Mouse (Mus musculus) liver, embryonic 11.5 days (tissue): ENCODE measurements around the gene Cdc14b. TPM values are rescaled to one million over a fixed set of nuclear protein-coding genes. Genes with fewer than 3 reads are reported as not detected.

ENCODE experiments used
- ATAC-seq: fragments of 200-750 bp; cut with Nextera tagmentation; replicated peaks from 2 replicates; pipeline ENCODE4 v1.8.0; 2017; ENCODE audit warnings: moderate number of reproducible peaks, mild to moderate bottlenecking, moderate TSS enrichment, moderate library complexity; ENCODE audit not compliant: low FRiP score
- DNase-seq: peaks from one replicate; pipeline ENCODE4 v3.0.0-alpha.2; 2017; ENCODE audit warnings: low spot score
- H3K27ac ChIP-seq: fragments of 300-500 bp; sonication (generic); 2 replicates; pipeline ENCODE4 v1.5.1; 2014; ENCODE audit warnings: mild to moderate bottlenecking, low read depth, low read length, control low read depth
- H3K27me3 ChIP-seq: fragments of 300-500 bp; sonication (generic); replicated peaks from 2 replicates; pipeline ENCODE4 v1.6.1; 2014; ENCODE audit warnings: low read length, mixed read lengths; ENCODE audit not compliant: control insufficient read depth, insufficient read depth
- H3K36me3 ChIP-seq: fragments of 300-500 bp; sonication (generic); 2 replicates; pipeline ENCODE4 v1.6.1; 2014; ENCODE audit warnings: mild to moderate bottlenecking, low read length, moderate library complexity, mixed read lengths; ENCODE audit not compliant: control insufficient read depth, insufficient read depth
- H3K4me1 ChIP-seq: fragments of 300-500 bp; sonication (generic); replicated peaks from 2 replicates; pipeline ENCODE4 v1.6.1; 2014; ENCODE audit warnings: low read length, mixed read lengths; ENCODE audit not compliant: control insufficient read depth, insufficient read depth
- H3K4me2 ChIP-seq: fragments of 300-500 bp; sonication (generic); 2 replicates; pipeline ENCODE4 v1.6.1; 2014; ENCODE audit warnings: mild to moderate bottlenecking, control low read depth, moderate library complexity
- H3K4me3 ChIP-seq: fragments of 300-500 bp; sonication (generic); 2 replicates; pipeline ENCODE4 v1.5.1; 2014; ENCODE audit warnings: low read depth, low read length, control low read depth
- H3K9ac ChIP-seq: fragments of 300-500 bp; sonication (generic); 2 replicates; pipeline ENCODE4 v1.6.1; 2014; ENCODE audit warnings: low read depth, low read length, control low read depth
- H3K9me3 ChIP-seq: fragments of 300-500 bp; sonication (generic); 2 replicates; pipeline ENCODE4 v1.6.1; 2016; ENCODE audit warnings: low read length, inconsistent platforms, mixed read lengths; ENCODE audit not compliant: control insufficient read depth
- WGBS: fragments of 180-500 bp; shearing (Covaris S2); extraction: QIAGEN DNeasy Blood & Tissue Kit; methylation state at CpG from one replicate; pipeline ENCODE4 v1.1.7; 2014; 5-methylcytosine and 5-hydroxymethylcytosine counted together
- polyA plus RNA-seq: library from polyadenylated mRNA; unstranded; fragments of >200 nt; fragmentation: Nextera tagmentation; extraction: Ambion mirVana; gene quantifications from 2 replicates; pipeline ENCODE4 v1.2.1, GENCODE M21; 2014

Cdc14b gene
- polyA plus RNA-seq, 1 experiment from 2014 or later = 16.6 TPM

DNA sequence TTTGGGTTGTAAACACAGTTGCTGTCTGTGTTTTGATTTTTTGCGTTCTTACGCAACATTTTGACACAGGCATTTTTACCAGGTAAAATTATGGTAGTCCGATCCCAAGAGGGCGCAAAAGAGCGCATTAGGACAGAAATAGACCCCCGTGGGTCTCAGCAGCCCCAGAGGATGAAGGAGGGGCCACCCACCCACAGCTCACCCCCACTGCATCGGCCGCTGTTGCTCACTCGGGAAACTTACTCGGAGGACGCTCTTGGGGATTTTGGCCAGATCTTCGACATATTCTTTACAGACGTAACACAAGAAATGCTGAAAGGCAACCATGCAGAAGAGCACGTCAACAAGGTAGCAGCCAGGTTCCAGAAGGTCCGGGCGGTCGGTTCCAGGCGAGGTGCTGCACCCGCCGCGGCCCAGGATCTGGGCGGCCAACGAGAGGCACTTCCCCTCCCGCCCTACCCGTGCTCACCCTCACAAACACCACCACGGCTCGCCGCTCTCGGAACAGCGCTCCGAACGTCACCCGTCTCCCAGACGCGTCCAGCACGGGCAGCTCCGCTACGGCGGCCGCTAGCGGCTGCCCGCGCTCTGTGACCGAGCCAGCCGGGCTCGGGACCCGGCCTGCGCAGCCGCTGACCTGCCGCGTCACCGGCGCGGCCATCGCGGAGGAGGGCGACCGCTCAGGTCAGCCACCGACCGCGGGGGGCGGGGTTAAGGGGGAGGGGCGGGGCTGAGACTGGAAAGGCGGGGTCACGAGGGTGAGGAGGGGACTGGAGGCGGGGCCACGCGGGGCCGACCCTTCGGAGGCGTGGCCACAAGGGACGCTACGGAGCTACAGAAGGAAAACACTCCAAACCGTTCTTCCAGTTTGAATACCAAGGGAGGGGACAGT, 37.2 kb upstream of the Cdc14b start, which contains the start of gene Aaed1:
Aaed1 (minus strand) TSS at position 687 of the 892 bp plus-strand sequence.
- DNase-seq (peak; percentile 99), ATAC-seq (peak; percentile 87)
- no peaks in the 10 kb centered on the region for H3K9me3 ChIP-seq
- WGBS = under 1% methylated on average over 73 of the region's 74 CpGs
- H3K4me3 ChIP-seq = peak within 1 kb of the TSS; percentile 56
- H3K27me3 ChIP-seq = no peaks in the 10 kb centered on the region
- peak within 1 kb of the TSS; percentile 87 for H3K27ac ChIP-seq
- H3K36me3 ChIP-seq = no peaks in the 10 kb centered on the region
- peak within 1 kb of the TSS; percentile 73 for H3K4me2 ChIP-seq
- peak within 1 kb of the TSS; percentile 74 for H3K9ac ChIP-seq
- peaks cover 28% of the 10 kb centered on the region for H3K4me1 ChIP-seq

DNA sequence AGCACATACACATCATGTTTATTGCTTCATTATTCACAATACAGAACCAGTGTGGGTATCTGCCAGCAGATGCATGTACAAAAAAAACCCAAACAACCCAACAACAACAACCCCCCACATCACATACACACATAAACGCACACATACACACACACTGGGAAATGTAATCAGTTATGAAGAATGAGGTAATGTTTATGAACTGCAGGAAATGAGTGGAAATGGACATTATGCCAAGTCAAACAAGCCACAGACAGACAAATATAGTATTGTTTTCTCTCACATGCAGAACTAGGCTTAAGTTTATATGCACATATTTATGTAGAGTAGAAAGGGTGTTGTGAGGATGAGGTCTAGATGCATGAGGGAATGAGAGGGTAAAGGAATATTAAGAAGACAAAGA, 36.2 kb upstream of the Cdc14b start:
- no peak overlapping the region; the same call in 1 of the 2 replicates for H3K27ac ChIP-seq
- H3K9ac ChIP-seq = no peak overlapping the region

DNA sequence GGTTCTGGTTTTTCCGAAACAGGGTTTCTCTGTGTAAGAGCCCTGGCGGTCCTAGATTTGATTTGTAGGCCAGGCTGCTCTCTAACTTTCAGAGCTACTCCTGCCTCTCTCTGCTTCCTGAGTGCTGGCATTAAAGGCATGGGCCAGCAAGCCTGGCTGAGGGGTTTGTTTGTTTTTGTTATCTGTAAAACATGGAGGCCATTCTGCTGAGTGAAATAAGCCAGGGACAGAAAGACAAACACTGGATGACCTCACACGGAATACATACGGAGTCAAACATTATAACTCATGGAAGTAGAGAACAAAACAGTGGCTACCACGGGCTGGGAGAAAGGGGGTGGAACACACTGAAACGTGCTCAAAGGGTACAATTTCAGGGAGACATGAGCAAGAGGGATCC, 35.5 kb upstream of the Cdc14b start:
- no peaks in the 10 kb centered on the region for H3K27me3 ChIP-seq
- no peak overlapping the region; the same call in 1 of the 2 replicates for H3K9ac ChIP-seq
- no peak for DNase-seq
- WGBS = 48% methylated on average over 6 of the region's 6 CpGs
- no peak for ATAC-seq
- H3K4me1 ChIP-seq = peaks cover 28% of the 10 kb centered on the region
- H3K27ac ChIP-seq = no peak overlapping the region; the same call in 1 of the 2 replicates
- no peaks in the 10 kb centered on the region for H3K9me3 ChIP-seq
- peak overlapping the region; percentile 73 for H3K4me2 ChIP-seq
- no peak overlapping the region for H3K4me3 ChIP-seq
- peaks cover 4% of the 10 kb centered on the region; the same call in 1 of the 2 replicates for H3K36me3 ChIP-seq

More for the DNA sequence above, 36.2 kb upstream of the Cdc14b start:
- peaks cover 4% of the 10 kb centered on the region; the same call in 1 of the 2 replicates for H3K36me3 ChIP-seq
- 76% methylated on average over 1 of the region's 1 CpGs for WGBS
- ATAC-seq (no peak), DNase-seq (no peak)
- peak overlapping the region; percentile 56 for H3K4me3 ChIP-seq
- no peaks in the 10 kb centered on the region for H3K27me3 ChIP-seq
- peaks cover 28% of the 10 kb centered on the region for H3K4me1 ChIP-seq
- no peaks in the 10 kb centered on the region for H3K9me3 ChIP-seq
- H3K4me2 ChIP-seq = peak overlapping the region; percentile 73

DNA sequence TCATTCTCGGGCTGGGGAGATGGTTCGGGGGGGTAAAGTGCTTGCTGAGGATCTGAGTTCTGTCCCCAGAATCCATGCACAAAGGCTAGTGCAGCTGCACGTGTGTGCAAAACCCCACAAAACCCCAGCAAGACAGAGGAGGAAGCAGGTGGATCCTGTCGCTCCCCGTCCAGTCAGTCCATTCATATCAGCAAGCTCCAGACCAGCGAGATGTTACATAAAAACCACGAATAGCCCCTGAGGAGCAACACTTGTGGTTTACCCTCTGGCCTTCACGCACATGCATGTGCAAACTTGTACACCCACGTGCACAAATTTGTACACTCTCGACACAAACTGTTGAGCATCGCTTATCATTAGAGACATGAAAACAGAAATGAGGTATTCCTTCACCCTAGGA, 34.8 kb upstream of the Cdc14b start:
- WGBS = 36% methylated on average over 11 of the region's 11 CpGs
- no peak for DNase-seq
- no peak overlapping the region for H3K9ac ChIP-seq

DNA sequence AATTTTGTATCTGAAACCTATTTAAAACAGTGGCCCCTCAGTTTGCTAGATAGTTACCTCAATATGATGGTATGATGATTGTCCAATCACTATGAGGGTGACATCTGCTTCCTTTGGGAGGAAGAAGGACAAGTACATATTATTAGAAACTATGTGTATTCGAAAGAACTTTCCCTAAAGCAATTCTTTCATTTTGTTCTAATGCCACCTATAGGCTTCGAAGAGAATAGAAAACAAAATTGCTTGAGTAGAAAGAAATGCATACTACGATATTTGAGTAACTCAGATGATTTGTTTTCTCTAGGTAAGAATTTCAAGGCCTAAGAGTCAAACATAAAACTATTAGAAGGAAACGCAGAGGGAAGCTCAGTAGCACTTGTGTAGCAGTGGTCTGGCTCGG, 33.9 kb upstream of the Cdc14b start:
- H3K9ac ChIP-seq = no peak overlapping the region
- WGBS = 53% methylated on average over 5 of the region's 5 CpGs
- no peaks in the 10 kb centered on the region for H3K9me3 ChIP-seq
- ATAC-seq (no peak), DNase-seq (no peak)
- H3K27ac ChIP-seq = no peak overlapping the region
- H3K27me3 ChIP-seq = no peaks in the 10 kb centered on the region
- peaks cover 28% of the 10 kb centered on the region for H3K4me1 ChIP-seq
- H3K4me2 ChIP-seq = no peak overlapping the region
- H3K4me3 ChIP-seq = no peak overlapping the region
- H3K36me3 ChIP-seq = peaks cover 4% of the 10 kb centered on the region; the same call in 1 of the 2 replicates

More for the DNA sequence above, 34.8 kb upstream of the Cdc14b start:
- Histone ChIP-seq H3K27me3 (no peaks in the 10 kb centered on the region), H3K9me3 (no peaks in the 10 kb centered on the region), H3K4me1 (peaks cover 28% of the 10 kb centered on the region), H3K27ac (0 out of 2 replicates have a peak overlapping the region, but pooled peaks have one; percentile 19), H3K4me3 (no peak overlapping the region), H3K36me3 (peaks cover 4% of the 10 kb centered on the region; the same call in 1 of the 2 replicates), H3K4me2 (peak overlapping the region; percentile 73)
- ATAC-seq = no peak

DNA sequence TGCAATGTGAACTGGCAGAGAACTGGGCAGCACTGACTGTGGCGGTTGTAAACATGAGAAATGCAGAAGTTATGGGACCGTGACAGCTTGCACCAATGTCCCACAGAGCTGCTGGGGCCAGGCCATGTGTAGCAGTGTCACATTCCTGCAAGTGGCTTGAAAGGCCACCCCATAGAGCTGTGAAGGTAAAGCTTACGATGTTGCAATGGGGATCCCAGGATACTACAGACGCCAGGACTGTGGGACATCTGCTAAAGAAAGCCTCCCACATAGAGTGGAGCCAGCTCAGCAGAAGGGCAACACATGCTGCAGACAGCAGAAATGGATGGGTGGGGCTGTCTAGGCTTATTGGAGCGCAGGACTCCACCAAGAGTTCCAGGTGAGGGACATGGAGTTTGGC, 32.4 kb upstream of the Cdc14b start:
- DNase-seq = no peak
- 75% methylated on average over 5 of the region's 5 CpGs for WGBS
- H3K4me2 ChIP-seq = no peak overlapping the region
- H3K4me1 ChIP-seq = peaks cover 24% of the 10 kb centered on the region
- H3K27ac ChIP-seq = no peak overlapping the region
- ATAC-seq = no peak
- no peaks in the 10 kb centered on the region for H3K9me3 ChIP-seq
- H3K27me3 ChIP-seq = no peaks in the 10 kb centered on the region
- peaks cover 4% of the 10 kb centered on the region; the same call in 1 of the 2 replicates for H3K36me3 ChIP-seq
- no peak overlapping the region for H3K9ac ChIP-seq
- no peak overlapping the region for H3K4me3 ChIP-seq

DNA sequence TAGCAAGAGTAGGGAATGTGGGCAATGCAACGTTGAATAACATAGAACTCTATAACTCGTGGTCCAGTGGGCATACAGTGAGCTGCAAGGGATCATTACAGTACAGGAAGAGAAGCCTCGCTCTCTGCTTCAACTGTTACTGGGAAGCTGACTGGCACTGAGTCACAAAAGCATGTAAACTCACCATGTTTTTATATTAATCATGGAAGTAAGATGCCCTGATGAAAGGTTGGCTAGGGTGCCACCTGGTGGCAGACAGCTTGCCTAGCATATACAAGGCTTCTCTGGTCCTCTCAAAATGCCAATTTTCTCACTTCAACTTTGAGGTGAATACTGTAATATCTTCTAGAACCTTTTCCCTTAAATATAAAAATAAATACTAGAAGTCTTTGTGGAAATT, 31.0 kb upstream of the Cdc14b start:
- 73% methylated on average over 3 of the region's 3 CpGs for WGBS
- H3K4me2 ChIP-seq = no peak overlapping the region
- H3K9ac ChIP-seq = no peak overlapping the region
- peaks cover 19% of the 10 kb centered on the region for H3K4me1 ChIP-seq
- H3K4me3 ChIP-seq = no peak overlapping the region
- ATAC-seq (no peak), DNase-seq (no peak)
- no peaks in the 10 kb centered on the region for H3K27me3 ChIP-seq
- H3K36me3 ChIP-seq = peaks cover 4% of the 10 kb centered on the region; the same call in 1 of the 2 replicates
- no peak overlapping the region for H3K27ac ChIP-seq
- no peaks in the 10 kb centered on the region for H3K9me3 ChIP-seq

DNA sequence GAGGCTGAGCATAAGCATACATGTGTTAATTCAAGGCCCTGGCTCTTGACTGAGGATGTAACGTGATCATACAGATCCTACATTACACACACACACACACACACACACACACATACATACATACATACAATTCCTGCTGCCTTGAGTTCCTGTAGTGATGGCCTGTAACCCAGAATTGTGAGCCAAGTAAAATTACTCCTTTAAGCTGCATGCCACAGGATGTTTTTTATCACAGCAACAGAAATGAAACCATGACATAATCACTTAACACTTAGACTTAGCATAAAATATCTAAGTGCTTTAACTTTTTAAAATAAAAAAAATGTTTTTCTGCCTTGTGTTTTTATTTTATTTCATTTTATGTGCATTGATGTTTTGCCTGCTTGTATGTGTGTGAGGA, 24.0 kb upstream of the Cdc14b start:
- 92% methylated on average over 1 of the region's 1 CpGs for WGBS

More for the DNA sequence above, 24.0 kb upstream of the Cdc14b start:
- Histone ChIP-seq H3K36me3 (peaks cover 2% of the 10 kb centered on the region; the same call in 1 of the 2 replicates), H3K27ac (no peak overlapping the region), H3K27me3 (no peaks in the 10 kb centered on the region), H3K4me1 (no peaks in the 10 kb centered on the region), H3K9me3 (no peaks in the 10 kb centered on the region), H3K4me3 (no peak overlapping the region), H3K9ac (no peak overlapping the region), H3K4me2 (no peak overlapping the region)
- DNase-seq (no peak), ATAC-seq (no peak)
